Mouse (Mus musculus): ENCODE measurements at regions not wholly inside any gene's neighbourhood (a gene's known extent, or its start where the extent isn't known, plus 50 kb on each side); places are given as distances from the start of the nearest gene placed in this dataset.

DNA sequence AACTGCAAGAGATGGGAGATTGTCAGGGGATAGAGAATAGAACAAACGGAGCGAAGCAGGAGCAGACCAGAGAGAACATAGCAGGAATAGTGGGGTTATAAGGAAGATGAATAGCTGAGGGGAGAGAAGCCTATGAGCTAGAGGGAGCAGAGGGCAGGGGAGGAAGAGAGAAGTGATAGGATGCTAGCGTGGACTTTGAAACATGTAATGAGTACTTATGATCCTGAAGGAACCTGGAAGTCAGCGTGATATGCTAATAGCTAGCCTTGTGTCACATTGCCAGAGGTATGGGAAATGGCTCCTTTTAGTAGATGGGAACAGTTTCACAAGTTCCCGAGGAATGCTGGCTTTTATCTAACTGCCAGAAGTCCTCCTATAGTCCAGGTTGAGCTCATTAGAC, 51.8 kb downstream of the Calml3 start:
- DNase-seq (ENCODE audit: low read depth, low spot score) = no peak

DNA sequence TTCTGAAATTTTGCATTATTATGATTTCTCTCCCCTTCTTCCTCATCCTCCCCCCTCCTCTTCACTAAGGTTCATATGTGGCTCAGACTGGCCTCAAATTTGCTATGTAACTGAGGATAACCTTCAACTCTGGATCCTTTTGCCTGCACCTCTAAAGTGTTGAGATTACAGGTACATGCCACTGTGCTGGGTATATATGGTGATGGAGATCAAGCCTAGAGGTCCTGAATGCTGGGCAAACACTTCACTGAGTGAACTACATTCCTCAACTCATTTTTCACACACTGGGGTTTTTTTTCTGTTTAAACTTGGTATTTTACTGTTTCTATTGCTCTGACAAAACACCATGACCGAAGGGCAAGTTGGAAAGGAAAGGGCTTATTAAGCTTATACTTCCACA, 52.9 kb downstream of the Calml3 start:
- no peak for DNase-seq (ENCODE audit: low read depth, low spot score)

DNA sequence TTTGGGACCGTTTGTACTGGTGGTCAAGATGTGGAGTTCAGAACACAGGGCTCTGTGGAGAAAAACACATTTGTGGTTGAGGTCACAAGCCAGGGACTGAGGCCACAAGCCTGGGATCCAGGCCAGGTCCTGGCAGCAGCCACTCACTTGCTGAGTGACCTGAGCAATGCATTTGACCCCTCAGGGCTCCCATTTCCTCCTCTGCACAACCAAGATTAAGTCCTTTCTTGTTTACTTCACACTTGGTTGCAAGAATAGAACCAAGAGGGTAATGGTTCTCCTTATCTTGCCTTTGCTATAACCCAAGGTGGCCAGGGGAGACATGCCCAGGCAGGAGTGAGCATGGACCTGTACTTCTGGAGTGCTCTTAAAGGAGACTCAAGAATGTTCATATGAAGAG, 53.4 kb downstream of the Calml3 start:
- DNase-seq (ENCODE audit: low read depth, low spot score) = no peak

DNA sequence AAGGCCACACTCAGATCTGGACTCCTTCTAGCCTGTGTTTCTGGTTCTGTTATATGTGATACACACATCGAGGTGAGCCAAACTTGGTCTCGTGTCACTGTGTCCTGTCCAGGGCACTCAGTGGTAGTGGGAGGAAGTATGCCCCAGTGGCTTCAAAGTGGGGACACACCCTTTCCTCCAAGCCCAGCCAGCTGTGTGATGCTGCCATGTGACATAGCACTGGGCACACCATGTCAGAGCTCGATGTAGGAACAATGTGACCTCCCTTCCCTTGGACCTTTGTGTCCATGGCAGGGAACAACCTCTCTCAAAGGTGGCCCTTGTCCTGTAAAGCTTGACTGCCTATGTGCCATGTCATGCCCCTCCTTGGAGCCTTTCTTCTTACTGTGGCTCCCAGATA, 54.5 kb downstream of the Calml3 start:
- DNase-seq (ENCODE audit: low read depth, low spot score) = no peak

DNA sequence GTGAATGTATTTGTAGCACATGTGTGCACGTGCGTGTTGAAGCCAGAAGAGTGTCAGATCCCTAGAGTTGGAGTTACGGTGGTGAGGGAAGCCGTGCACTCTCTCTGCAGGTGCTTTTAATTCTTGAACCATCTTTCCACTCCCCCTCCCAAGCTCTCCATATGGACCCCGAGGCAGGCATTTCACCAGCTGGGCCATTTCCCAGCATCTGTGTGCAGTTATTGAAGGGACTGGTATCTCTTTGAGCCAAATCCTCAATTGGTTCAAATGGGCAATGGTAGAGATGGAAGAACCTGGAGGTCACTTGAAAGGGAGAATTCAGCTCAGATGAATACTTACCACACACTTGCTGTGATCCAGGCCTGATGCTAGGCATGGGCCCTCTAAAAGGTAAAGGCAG, 55.3 kb downstream of the Calml3 start:
- no peak for DNase-seq (ENCODE audit: low read depth, low spot score)

DNA sequence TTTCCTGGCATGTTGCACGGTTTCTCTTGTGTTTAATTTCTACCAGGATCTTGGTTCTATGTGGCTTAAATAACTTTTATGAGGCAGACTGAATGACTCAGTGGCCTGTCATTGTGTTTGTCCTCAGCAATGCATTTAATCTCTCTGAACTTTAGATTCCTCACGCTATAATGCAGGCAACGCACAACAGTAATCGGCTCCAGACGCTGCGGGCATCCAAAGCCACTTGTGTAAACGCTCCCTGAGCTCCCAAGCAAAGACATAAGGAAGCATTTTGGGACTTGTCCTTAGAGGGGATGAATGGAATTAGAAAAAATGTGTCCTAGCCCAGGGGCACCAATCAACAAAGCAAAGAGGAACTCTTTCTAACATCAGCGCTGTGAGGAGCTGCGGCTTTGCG, 57.6 kb downstream of the Calml3 start:
- DNase-seq (ENCODE audit: low read depth, low spot score) = no peak

DNA sequence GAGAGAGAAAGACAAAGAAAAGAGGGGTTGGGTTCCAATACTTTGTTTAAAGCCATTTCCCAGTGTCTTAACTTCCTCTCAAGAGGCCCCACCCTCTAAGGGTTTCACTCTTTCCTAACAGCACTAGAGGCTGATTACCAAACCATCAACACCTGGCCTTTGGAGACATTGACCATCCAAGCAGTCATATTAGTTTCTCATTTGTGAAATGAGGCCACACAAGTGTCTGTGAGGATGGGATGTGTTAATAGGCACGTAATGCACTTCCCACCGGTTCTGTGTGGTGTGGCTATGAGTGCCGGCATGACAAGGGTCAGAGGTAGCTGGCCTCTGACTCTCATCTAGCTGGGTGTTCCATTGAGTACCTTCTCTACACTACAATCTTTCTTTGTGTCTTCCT, 59.2 kb downstream of the Calml3 start:
- DNase-seq (ENCODE audit: low read depth, low spot score) = no peak

DNA sequence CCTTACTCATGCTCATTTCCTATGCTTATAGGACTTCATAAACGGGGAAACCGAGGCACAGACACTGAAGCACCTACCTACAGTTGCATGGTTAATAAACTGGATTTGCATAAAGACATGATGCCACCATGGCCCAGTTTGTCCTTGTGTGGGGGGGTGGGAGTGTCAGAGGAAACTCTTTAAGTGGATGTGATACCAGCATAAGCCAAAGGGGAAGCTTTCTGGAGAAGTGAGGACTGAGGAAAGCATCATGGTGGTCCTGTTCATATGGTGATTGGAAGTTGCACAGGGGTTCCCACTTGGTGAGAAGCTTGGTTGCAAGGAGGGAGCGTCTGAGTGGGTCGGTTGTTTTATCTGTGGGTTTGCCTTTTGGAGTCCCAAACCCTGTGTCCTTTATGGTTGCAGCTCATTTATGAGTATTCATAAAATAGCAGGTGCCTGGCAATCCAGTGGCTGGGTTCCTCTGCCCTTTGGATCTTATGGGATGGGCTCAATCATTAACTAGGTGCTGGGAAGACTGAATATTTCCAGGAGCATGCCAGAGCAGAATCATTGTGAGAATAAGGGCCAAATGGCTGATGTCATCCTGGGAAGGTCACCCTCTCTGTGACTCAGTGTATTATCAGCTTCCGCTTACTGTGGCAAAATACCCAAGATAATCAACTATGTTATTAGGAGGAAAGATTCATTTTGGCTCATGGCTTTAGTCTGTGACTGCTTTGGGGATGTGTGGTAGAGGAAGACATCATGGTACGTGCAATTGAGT, 60.2 kb downstream of the Calml3 start:
- DNase-seq (ENCODE audit: low read depth, low spot score) = no peak

DNA sequence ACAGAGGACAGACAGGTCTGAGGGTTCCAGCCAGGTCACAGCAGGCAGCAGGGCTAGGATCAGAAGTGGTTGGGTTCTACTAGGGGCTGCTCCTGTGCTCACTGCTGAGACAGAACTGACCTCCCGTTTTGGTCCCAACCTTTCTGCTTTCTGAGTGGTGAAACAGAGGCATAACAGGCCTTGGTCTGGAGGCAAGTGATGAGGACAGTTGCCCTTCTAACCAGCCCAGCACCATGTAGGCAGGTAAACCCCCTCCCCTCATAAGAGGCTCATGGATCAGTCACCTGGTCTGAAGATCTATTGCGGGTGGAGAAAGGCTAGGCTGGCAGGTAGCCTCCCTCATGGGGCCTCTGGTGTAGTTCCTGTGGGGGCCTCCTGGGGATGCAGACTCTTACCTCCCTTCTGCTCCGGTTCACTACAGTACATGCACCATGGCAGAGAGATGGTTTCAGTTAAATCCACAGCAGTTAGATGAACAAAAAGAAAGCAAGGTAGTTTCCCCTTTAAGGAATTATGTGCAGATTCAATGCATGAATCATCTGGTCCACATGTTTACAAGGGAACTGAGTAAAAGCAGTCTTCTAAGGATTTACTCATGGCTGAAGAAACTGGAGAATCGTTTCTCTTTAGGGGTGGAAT, 61.2 kb downstream of the Calml3 start:
- DNase-seq (ENCODE audit: low read depth, low spot score) = no peak

DNA sequence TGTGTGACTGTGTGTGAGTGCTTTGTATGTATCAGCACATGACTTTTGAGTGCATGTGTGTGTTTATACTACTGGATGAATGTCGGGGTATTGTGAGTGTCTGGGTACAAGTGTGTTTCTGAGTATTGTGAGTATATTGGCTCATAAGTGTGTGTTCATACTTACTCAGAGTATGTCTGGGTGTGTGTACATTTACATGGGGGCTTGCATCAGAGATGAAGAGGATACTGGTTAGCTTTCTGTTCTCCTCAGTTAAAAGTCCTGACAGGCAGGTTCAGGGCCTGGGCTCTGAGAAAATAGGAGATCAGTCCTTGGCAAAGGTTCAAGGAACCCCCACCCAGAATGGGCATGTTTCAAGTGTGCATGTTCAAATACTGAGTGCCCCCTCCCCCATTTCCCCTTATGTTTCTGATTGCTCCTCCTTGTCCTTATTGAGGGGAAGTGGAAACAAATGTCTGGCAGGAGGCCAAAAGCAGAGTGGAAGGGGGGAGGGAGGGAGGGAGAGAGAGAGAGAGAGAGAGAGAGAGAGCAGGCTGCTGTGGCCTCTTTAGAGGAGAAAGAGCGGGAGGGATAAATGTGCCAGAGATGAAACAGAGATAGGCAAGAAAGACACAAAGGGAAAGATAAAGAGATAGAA, 61.9 kb downstream of the Calml3 start:
- no peak for DNase-seq (ENCODE audit: low read depth, low spot score)

DNA sequence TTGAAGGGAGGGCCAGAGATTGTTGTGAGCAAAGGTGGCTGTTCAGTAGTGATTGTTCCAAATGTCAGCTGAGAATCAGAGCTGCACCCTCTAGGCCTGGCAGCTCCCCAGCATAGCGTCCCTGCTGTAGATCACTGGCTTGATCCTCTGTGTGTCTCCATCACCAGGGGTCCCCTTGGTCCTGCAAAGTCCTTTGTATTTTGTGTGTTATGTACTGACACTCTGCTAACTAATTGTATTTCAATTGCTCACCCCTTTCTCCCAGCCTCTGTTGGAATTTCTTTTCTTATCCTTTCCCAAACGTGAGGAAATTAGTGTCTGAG, 73.5 kb downstream of the Calml3 start:
- DNase-seq (ENCODE audit: low read depth, low spot score) = no peak

DNA sequence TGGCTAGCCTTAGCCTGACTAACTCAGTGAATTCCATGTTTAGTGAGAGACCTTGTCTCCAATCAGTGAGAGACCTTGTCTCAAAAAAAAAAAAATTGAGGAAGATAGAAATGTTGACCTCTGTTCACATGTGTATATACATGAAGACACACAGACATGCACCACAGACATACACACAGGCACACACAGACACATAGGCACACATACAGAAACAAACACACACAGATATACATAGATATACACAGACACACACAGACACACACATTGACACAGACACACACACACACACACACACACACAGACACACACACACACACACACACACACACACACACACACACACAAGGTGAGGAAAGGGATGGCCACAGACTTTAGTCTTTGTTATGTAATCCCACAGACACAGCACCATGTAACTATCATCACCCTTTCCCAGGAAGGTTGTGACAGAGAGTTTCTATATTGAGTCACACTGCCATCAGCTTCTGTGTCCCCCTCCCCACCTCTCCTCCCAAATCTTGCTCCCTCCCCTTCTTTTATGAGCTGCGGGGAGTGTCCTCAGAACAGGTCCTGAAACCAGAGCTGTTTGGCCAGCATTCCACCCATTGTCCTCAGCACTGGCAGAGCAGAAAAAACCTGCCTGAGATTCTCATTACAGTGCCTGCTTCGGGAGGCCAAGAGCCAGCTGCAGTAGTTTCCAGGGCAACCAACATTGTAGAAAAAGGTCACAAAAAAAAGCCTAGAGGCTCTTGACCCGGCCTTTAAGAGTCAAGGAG, 74.0 kb downstream of the Calml3 start:
- peak; percentile 73 for DNase-seq (ENCODE audit: low read depth, low spot score)

DNA sequence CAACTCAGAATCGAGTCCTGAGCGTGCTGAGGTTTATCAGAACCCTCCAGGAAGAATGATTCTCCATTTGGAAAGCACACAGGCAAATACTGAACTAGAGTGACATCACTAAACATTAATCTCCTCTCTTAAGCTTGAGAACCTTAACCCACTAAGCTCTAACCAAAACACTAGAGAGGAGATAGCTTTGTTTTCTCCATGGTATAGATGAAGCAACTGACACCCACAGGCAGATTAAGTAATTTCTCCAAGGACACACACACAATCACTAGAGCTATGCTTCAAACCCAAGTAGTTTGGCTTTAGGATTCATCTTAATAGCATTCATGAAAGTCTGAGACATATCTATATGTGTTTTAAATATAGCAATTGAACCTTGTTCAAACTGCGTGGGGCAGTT, 75.2 kb downstream of the Calml3 start:
- DNase-seq (ENCODE audit: low read depth, low spot score) = no peak

DNA sequence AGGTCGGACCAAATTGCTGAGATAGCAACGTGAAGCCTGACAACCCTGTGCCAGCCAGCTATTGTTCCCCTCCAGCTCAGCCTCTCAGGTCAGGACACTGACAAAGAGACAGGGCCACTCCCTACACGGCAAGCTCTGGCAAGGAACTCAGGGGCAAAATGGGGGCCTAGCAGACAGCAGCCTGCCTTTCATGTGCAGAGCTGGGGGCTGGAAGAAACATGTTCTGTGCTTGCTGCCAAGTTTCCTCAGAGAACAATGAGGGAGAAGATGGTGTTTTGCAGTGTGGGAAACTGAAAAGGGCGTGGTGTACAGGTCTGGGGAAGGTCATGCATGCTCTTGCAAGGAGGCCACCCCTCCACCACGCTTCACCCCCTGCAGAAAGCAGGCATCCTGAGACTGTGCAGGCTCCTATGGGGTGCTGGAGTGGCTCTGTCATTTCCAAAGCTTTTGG, 77.8 kb downstream of the Calml3 start:
- peak; percentile 13 for DNase-seq (ENCODE audit: low read depth, low spot score)

DNA sequence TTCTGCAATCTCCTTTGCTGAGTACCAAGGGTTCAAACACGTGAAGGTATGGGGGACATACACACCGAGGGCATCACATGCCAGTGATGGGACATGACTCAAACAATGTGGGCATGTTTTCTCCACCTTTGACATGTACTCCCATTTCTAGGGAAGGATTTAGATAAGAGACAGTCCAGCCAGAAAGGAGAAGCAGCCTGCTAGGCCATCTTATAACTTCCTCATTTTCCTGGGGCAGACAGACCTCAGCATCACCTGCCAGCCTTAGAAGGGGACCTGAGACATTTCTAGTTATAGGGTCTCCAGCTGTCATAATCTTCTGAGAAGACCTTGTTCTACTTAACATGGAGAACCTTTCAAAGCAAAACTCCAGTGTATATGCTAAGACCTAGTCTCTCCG, 78.3 kb downstream of the Calml3 start:
- no peak for DNase-seq (ENCODE audit: low read depth, low spot score)

DNA sequence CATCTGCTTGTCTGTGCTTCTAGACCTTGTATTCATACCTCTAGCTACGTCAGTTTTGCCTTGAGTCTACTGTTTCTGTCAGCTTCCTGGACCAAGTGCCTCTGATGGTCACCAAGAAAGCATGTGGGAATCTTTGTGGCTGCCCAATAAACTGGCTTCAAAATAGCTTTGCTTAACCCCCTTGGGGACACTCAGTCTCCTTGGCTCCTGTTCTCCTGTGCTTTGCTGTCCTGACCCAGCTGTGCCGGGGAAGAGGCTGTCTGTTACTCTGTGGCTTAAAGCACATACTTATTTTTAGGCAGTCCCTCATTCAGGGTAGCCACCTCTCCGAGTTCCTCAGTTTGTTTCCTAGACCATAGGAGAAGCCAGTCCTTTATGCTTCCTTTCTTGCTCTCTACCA, 79.8 kb downstream of the Calml3 start:
- no peak for DNase-seq (ENCODE audit: low read depth, low spot score)

DNA sequence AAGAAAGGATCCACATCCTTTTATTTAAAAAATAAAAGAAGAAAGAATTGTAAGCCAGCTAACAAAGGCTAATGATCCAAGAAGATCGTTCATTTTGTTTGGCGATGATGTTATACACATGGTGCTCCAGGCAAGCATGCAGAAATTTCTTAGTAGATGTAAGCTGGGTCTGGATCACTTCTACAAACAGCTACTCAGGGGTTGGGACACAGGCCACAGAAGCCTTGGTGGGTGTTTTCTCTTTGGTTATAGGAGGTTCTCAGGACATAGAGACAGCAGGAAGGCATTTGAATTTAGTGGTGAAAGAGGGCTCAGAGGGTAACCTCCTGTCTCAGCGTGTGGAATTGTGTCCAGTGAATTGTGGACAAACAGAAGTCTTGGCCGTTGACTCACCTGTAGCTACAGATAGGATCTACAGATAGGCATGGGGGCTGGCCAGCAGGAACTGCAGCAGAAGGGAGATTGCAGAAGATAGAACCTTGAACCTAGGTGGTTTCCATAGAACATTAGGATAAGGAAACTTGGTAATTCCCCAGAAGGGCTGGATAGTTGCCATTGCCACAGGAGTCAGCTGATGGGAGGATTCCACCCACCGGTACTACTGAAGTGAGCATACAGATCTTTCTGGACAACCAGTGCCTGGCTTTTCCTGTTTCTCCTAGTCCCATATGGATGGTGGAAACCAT, 80.5 kb downstream of the Calml3 start:
- DNase-seq (ENCODE audit: low read depth, low spot score) = no peak

DNA sequence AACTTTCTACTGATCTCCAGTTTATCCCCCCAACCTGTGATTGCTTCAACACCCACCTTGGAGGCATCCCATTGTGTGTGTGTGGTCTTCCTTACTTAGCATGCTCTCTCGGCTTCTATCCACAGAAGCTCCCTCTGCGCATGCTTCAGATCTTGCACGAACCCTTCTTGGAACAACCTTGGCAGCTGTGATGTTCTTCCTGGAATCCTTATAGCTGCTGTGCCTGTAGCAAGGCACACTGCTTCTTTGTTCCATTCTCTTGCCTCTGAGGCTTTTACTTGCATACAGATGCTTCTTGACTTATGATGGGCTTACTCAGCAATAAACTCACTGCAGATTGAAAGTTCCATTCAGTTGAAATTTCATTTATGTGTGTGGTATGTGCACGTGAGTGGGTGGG, 81.2 kb downstream of the Asb13 start:
- DNase-seq (ENCODE audit: low read depth, low spot score) = no peak

DNA sequence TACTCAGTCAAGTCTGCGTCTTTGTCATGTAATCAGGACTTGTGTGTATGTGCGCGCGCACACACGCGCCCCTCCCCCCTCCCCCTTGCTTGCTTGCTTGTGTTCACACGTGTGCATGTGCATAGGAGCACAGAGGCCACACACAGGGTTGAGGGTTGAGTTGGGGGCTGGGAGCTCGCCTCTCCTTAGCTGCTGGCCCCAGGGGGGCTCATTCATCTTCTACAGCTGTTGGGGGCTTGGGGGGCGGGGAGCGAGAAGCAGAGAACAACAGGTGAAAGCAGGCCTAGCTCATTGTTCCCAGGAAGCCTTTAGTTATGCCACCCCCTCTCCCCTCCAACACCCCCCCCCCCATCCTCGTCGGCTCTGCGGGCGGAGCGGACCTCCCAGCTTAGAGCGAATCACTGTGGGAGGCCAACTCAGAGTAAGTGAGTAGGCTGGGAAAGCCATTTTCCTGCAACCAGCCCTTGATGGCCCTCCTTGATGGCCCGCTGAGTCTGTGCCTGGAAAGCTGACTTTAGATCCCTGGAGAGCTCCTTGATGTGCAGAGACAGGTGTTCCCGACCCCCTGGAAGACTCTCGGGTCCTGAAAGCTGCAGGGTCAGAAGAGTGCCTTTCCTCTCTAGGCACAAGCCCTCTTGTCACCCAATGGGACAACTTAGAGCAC, 78.8 kb downstream of the Asb13 start:
- peak; percentile 90 for DNase-seq (ENCODE audit: low read depth, low spot score)

DNA sequence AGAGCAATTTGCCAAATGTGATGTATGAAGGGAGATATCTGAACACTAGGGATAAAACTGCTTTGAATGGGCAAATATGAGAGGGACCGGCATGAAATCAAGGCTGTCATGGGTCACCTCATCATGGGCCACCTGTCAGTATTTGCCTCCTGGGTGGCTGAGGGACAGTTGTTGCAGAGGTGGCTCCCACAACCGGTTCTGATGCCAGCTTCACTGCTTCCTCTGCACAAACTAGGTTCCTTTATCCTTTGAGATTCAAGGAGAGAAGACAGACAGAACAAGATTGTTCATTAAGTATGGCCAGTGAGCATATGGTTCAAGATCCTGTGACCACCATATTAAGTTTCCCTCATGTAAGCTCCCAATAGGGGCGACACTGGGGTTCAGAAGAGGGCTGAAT, 78.3 kb downstream of the Asb13 start:
- no peak for DNase-seq (ENCODE audit: low read depth, low spot score)

DNA sequence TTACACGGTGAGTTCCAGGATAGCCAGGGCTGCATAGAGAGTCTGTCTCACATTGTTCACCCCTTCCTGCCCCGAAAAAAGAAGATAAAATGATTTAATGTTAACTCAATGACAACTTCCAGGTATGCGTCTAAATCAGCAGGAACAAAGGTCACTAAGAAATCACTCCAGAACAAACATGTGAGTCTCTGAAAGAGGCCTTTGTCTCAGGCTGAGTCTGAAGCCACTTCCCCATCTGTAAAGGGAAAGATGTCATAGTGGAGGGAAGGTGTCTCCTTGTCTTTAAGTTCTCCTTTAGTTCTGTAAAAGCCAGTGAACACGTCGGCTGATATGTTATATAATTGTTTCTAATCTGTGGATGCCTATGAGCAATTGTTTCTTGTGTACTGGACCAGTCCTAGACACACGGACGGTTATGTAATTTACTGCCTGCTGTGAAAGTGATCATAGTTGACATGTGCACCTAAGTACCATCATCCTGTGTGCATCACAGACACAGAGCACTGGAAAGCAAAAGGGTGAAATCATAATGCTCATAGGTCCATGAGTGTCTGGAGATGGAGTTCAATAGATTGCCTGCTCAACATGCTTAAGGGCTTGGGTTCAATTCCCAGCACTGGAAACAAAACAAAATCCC, 76.3 kb downstream of the Asb13 start:
- DNase-seq (ENCODE audit: low read depth, low spot score) = no peak

Measured in R1 (cell line).